Mouse (Mus musculus) lung, embryonic 16.5 days (tissue): ENCODE data around the gene Dpagt1. TPM values are rescaled to one million over a fixed set of nuclear protein-coding genes. Genes with fewer than 3 reads are reported as not detected.
"Not testable (repeated sequence)": the region's sequence is repeated elsewhere in the genome, so short reads cannot be mapped to it uniquely, and the experiment has no call there.

ENCODE experiments used
- ATAC-seq: fragments of 200-750 bp; cut with Nextera tagmentation; 2 replicates; pipeline ENCODE4 v1.8.0; 2017; ENCODE audit warnings: low read depth, mild to moderate bottlenecking, moderate library complexity
- H3K27ac ChIP-seq: fragments of 300-500 bp; sonication (generic); 2 replicates; pipeline ENCODE4 v1.5.1; 2014; ENCODE audit warnings: mild to moderate bottlenecking, control low read depth, low read length
- H3K27me3 ChIP-seq: fragments of 300-500 bp; sonication (generic); 2 replicates; pipeline ENCODE4 v1.6.1; 2014; ENCODE audit warnings: low read depth, low read length, mixed read lengths; ENCODE audit not compliant: control insufficient read depth, insufficient read depth
- H3K36me3 ChIP-seq: fragments of 300-500 bp; sonication (generic); 2 replicates; pipeline ENCODE4 v1.6.1; 2014; ENCODE audit warnings: low read length; ENCODE audit not compliant: control insufficient read depth, insufficient read depth
- H3K4me1 ChIP-seq: fragments of 300-500 bp; sonication (generic); replicated peaks from 2 replicates; pipeline ENCODE4 v1.6.1; 2014; ENCODE audit warnings: low read length, mixed read lengths; ENCODE audit not compliant: control insufficient read depth, insufficient read depth
- H3K4me2 ChIP-seq: fragments of 300-500 bp; sonication (generic); 2 replicates; pipeline ENCODE4 v1.6.1; 2014; ENCODE audit warnings: low read depth, low read length, control low read depth
- H3K4me3 ChIP-seq: fragments of 300-500 bp; sonication (generic); 2 replicates; pipeline ENCODE4 v1.5.1; 2014; ENCODE audit warnings: mild to moderate bottlenecking, low read length, control low read depth
- H3K9ac ChIP-seq: fragments of 300-500 bp; sonication (generic); 2 replicates; pipeline ENCODE4 v1.6.1; 2014; ENCODE audit warnings: low read length, control low read depth
- H3K9me3 ChIP-seq: fragments of 300-500 bp; sonication (generic); 2 replicates; pipeline ENCODE4 v1.6.1; 2016; ENCODE audit warnings: low read length; ENCODE audit not compliant: control insufficient read depth
- WGBS: fragments of 180-500 bp; shearing (Covaris S2); extraction: QIAGEN DNeasy Blood & Tissue Kit; methylation state at CpG from one replicate; pipeline ENCODE4 v1.1.7; 2014; 5-methylcytosine and 5-hydroxymethylcytosine counted together
- polyA plus RNA-seq: library from polyadenylated mRNA; unstranded; fragments of >200 nt; fragmentation: Nextera tagmentation; extraction: Ambion mirVana; gene quantifications from 2 replicates; pipeline ENCODE4 v1.2.1, GENCODE M21; 2015

The Dpagt1 gene
- polyA plus RNA-seq, 1 experiment from 2014 or later = 42.3 TPM

GRCm38 (mm10) chr9:44352337-44352736, 26.5 kb downstream of the Dpagt1 start:
- H3K9ac ChIP-seq = no peak overlapping the region
- H3K27me3 ChIP-seq = no peaks in the 10 kb centered on the region
- peaks cover 81% of the 10 kb centered on the region for H3K36me3 ChIP-seq
- no peak overlapping the region for H3K4me2 ChIP-seq
- no peak overlapping the region for H3K4me3 ChIP-seq
- no peak for ATAC-seq
- no peaks in the 10 kb centered on the region for H3K9me3 ChIP-seq
- no peaks in the 10 kb centered on the region for H3K4me1 ChIP-seq
- 88% methylated on average over 10 of the region's 10 CpGs for WGBS
- no peak overlapping the region for H3K27ac ChIP-seq

- H3K27ac ChIP-seq = no peak overlapping the region
- no peak overlapping the region for H3K9ac ChIP-seq
- H3K4me3 ChIP-seq = no peak overlapping the region
- no peaks in the 10 kb centered on the region for H3K9me3 ChIP-seq
- 87% methylated on average over 6 of the region's 6 CpGs for WGBS
- no peaks in the 10 kb centered on the region for H3K27me3 ChIP-seq
- no peak overlapping the region for H3K4me2 ChIP-seq
- no peaks in the 10 kb centered on the region for H3K4me1 ChIP-seq
- peaks cover 73% of the 10 kb centered on the region for H3K36me3 ChIP-seq
- no peak for ATAC-seq
Observed at GRCm38 (mm10) chr9:44353142-44353541, 27.3 kb downstream of the Dpagt1 start.

GRCm38 (mm10) chr9:44357207-44357606, 31.4 kb downstream of the Dpagt1 start:
- no peak for ATAC-seq
- WGBS = 70% methylated on average over 4 of the region's 4 CpGs
- Histone ChIP-seq H3K9me3 (no peaks in the 10 kb centered on the region), H3K9ac (no peak overlapping the region), H3K4me1 (peaks cover 5% of the 10 kb centered on the region), H3K27me3 (no peaks in the 10 kb centered on the region), H3K4me2 (no peak overlapping the region), H3K4me3 (no peak overlapping the region), H3K36me3 (peaks cover 45% of the 10 kb centered on the region), H3K27ac (no peak overlapping the region)

GRCm38 (mm10) chr9:44361190-44361917, 35.5 kb downstream of the Dpagt1 start, which contains the start of gene Vps11:
Vps11 (minus strand) TSS chr9:44361670.
- peak within 1 kb of the TSS; percentile 81 for H3K4me2 ChIP-seq
- H3K4me1 ChIP-seq = peaks cover 5% of the 10 kb centered on the region
- no peaks in the 10 kb centered on the region for H3K9me3 ChIP-seq
- no peaks in the 10 kb centered on the region for H3K27me3 ChIP-seq
- H3K36me3 ChIP-seq = peaks cover 7% of the 10 kb centered on the region
- peak within 1 kb of the TSS; percentile 90 for H3K4me3 ChIP-seq
- peak within 1 kb of the TSS; percentile 85 for H3K9ac ChIP-seq
- peak within 1 kb of the TSS; percentile 72 for H3K27ac ChIP-seq
- under 1% methylated on average over 44 of the region's 44 CpGs for WGBS
- peak; percentile 98 for ATAC-seq

- not testable (repeated sequence) for H3K9me3 ChIP-seq, H3K4me1 ChIP-seq, H3K36me3 ChIP-seq, H3K27me3 ChIP-seq
- WGBS = 35% methylated on average over 4 of the region's 4 CpGs
- peak overlapping the region; percentile 43; the same call in 1 of the 2 replicates for H3K27ac ChIP-seq
- peak overlapping the region; percentile 55 for H3K9ac ChIP-seq
- H3K4me2 ChIP-seq = peak overlapping the region; percentile 68
- peak; percentile 56 for ATAC-seq
- H3K4me3 ChIP-seq = peak overlapping the region; percentile 90
Observed at GRCm38 (mm10) chr9:44361931-44362330, 36.1 kb downstream of the Dpagt1 start.

GRCm38 (mm10) chr9:44364480-44364879, 38.7 kb downstream of the Dpagt1 start:
- no peak overlapping the region for H3K4me3 ChIP-seq
- H3K9me3 ChIP-seq = no peaks in the 10 kb centered on the region
- H3K4me2 ChIP-seq = no peak overlapping the region
- H3K27ac ChIP-seq = no peak overlapping the region
- WGBS = 63% methylated on average over 3 of the region's 3 CpGs
- no peaks in the 10 kb centered on the region for H3K36me3 ChIP-seq
- peaks cover 5% of the 10 kb centered on the region for H3K4me1 ChIP-seq
- no peak for ATAC-seq
- H3K27me3 ChIP-seq = no peaks in the 10 kb centered on the region
- H3K9ac ChIP-seq = no peak overlapping the region

GRCm38 (mm10) chr9:44373386-44373785, 47.6 kb downstream of the Dpagt1 start:
- Histone ChIP-seq H3K36me3 (no peaks in the 10 kb centered on the region), H3K27ac (no peak overlapping the region), H3K9ac (no peak overlapping the region), H3K4me1 (peaks cover 2% of the 10 kb centered on the region; the same call in 1 of the 2 replicates), H3K4me2 (no peak overlapping the region), H3K27me3 (no peaks in the 10 kb centered on the region), H3K9me3 (no peaks in the 10 kb centered on the region), H3K4me3 (no peak overlapping the region)
- no peak for ATAC-seq

- H3K36me3 ChIP-seq = no peaks in the 10 kb centered on the region
- ATAC-seq = no peak
- H3K4me3 ChIP-seq = no peak overlapping the region
- no peak overlapping the region for H3K9ac ChIP-seq
- H3K4me1 ChIP-seq = peaks cover 14% of the 10 kb centered on the region
- no peaks in the 10 kb centered on the region for H3K27me3 ChIP-seq
- no peak overlapping the region for H3K4me2 ChIP-seq
- H3K27ac ChIP-seq = no peak overlapping the region
- H3K9me3 ChIP-seq = no peaks in the 10 kb centered on the region
- 81% methylated on average over 6 of the region's 6 CpGs for WGBS
Observed at GRCm38 (mm10) chr9:44376141-44376540, 50.3 kb downstream of the Dpagt1 start.

- not testable (repeated sequence) for H3K36me3 ChIP-seq, H3K4me3 ChIP-seq, H3K27me3 ChIP-seq, H3K9me3 ChIP-seq, ATAC-seq, H3K9ac ChIP-seq, H3K4me2 ChIP-seq, H3K27ac ChIP-seq
- 80% methylated on average over 2 of the region's 2 CpGs for WGBS
- peaks cover 14% of the 10 kb centered on the region for H3K4me1 ChIP-seq
Observed at GRCm38 (mm10) chr9:44377335-44377734, 51.5 kb downstream of the Dpagt1 start.
